Mouse (Mus musculus): ENCODE measurements around the gene Spon2. TPM values are rescaled to one million over a fixed set of nuclear protein-coding genes. Genes with fewer than 3 reads are reported as not detected.

Gene Spon2
- polyA plus RNA-seq, 1 experiment = 0.28 TPM

DNA sequence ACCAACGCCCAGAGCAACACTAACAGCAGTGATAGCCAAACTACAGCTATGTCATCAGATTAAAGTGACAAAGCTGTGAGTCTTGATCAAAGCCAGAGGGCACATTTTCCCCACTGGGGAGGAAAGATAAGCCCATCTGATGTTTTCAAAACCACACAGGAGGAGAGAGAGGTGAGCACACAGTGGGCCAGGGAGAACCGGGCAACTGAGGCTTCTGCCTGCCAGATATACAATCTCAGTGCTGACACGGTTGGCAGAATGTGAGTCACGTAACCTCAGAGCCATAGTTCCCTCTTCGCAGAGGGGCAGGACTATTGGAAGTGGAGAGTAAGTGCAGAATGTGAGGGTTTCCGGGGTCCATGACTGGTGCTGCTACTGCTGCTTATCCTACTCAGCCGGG lies 24.7 kb downstream of the Spon2 start:
- H3K4me1 ChIP-seq (ENCODE audit: control insufficient read depth, insufficient read depth, low read length) = no peaks in the 10 kb centered on the region
- no peak overlapping the region for H3K27ac ChIP-seq (ENCODE audit: control insufficient read depth, insufficient read depth, low read depth, low read length)
- no peak overlapping the region for H3K4me3 ChIP-seq (ENCODE audit: control insufficient read depth, low read depth, low read length)
- H3K27me3 ChIP-seq (ENCODE audit: control insufficient read depth, insufficient read depth, low read length) = no peaks in the 10 kb centered on the region
- TF ChIP-seq CTCF (IDR thresholded peaks at IDR 0.05; ENCODE audit: control insufficient read depth, insufficient read depth, insufficient replicate concordance, low read depth, low read length) (no peak), POLR2A (IDR thresholded peaks at IDR 0.05; ENCODE audit: control insufficient read depth, low read depth, low read length) (no peak)
- no peaks in the 10 kb centered on the region for H3K36me3 ChIP-seq (ENCODE audit: control insufficient read depth, insufficient read depth, low read length)

Other genes with a start within 250 kb of the Spon2 start
- 37.4 and 41.2 TPM in 2 replicates for gene Ywhah, start 199.6 kb downstream of the Spon2 start, polyA plus RNA-seq (2012; rRNA removed)
- 0.04 and 0.08 TPM in 2 replicates for gene Slc5a1, start 114.2 kb downstream of the Spon2 start, polyA plus RNA-seq (2012; rRNA removed)
- gene Ctbp1, start 56.5 kb upstream of the Spon2 start, polyA plus RNA-seq (2012; rRNA removed) = 35.7 and 39.7 TPM in 2 replicates
- gene Maea, start 117.1 kb upstream of the Spon2 start, polyA plus RNA-seq (2012; rRNA removed) = 98.3 and 112 TPM in 2 replicates
- 7.9 and 8.3 TPM in 2 replicates for gene Uvssa, start 160.1 kb upstream of the Spon2 start, polyA plus RNA-seq (2012; rRNA removed)
- gene Nkx1-1, start 215.5 kb upstream of the Spon2 start, polyA plus RNA-seq (2012; rRNA removed) = 0.22 and 0.47 TPM in 2 replicates